Mouse (Mus musculus): ENCODE results near the gene Ipmk.

The Ipmk gene

GRCm38 (mm10) chr10:71347509-71347949, at the start of gene Ipmk:
Gene Ipmk, plus strand, starts transcription at chr10:71347763.
- in situ Hi-C loops (cut with MseI, MboI), result no loop called here

- in situ Hi-C loops (cut with MseI, MboI), result no loop called here
Measured at GRCm38 (mm10) chr10:71300161-71300560, 47.4 kb upstream of the Ipmk start.

- in situ Hi-C loops (cut with MseI, MboI), result no loop called here
Measured at GRCm38 (mm10) chr10:71302490-71302889, 45.1 kb upstream of the Ipmk start.

GRCm38 (mm10) chr10:71306190-71306589, 41.4 kb upstream of the Ipmk start:
- in situ Hi-C loops (cut with MseI, MboI), result no loop called here

GRCm38 (mm10) chr10:71306759-71307158, 40.8 kb upstream of the Ipmk start:
- in situ Hi-C loops (cut with MseI, MboI), result no loop called here

- in situ Hi-C loops (cut with MseI, MboI), result no loop called here
Measured at GRCm38 (mm10) chr10:71308199-71308598, 39.4 kb upstream of the Ipmk start.

- in situ Hi-C loops (cut with MseI, MboI), result no loop called here
Measured at GRCm38 (mm10) chr10:71310288-71310687, 37.3 kb upstream of the Ipmk start.

GRCm38 (mm10) chr10:71314596-71314995, 33.0 kb upstream of the Ipmk start:
- in situ Hi-C loops (cut with MseI, MboI), result no loop called here

GRCm38 (mm10) chr10:71316056-71316455, 31.5 kb upstream of the Ipmk start:
- in situ Hi-C loops (cut with MseI, MboI), result no loop called here

- in situ Hi-C loops (cut with MseI, MboI), result no loop called here
Measured at GRCm38 (mm10) chr10:71316497-71316896, 31.1 kb upstream of the Ipmk start.

GRCm38 (mm10) chr10:71323669-71324068, 23.9 kb upstream of the Ipmk start:
- in situ Hi-C loops (cut with MseI, MboI), result no loop called here

GRCm38 (mm10) chr10:71326123-71326522, 21.4 kb upstream of the Ipmk start:
- in situ Hi-C loops (cut with MseI, MboI), result loop anchor here (5.0 kb wide), 1 partner anchor 76 kb away; no protein-coding TSS in a partner anchor

GRCm38 (mm10) chr10:71326789-71327188, 20.8 kb upstream of the Ipmk start:
- in situ Hi-C loops (cut with MseI, MboI), result loop anchor here (5.0 kb wide), 1 partner anchor 76 kb away; no protein-coding TSS in a partner anchor

GRCm38 (mm10) chr10:71327386-71327785, 20.2 kb upstream of the Ipmk start:
- in situ Hi-C loops (cut with MseI, MboI), result loop anchor here (5.0 kb wide), 1 partner anchor 75 kb away; no protein-coding TSS in a partner anchor

GRCm38 (mm10) chr10:71328382-71328781, 19.2 kb upstream of the Ipmk start:
- in situ Hi-C loops (cut with MseI, MboI), result loop anchor here (5.0 kb wide), 1 partner anchor 74 kb away; no protein-coding TSS in a partner anchor

GRCm38 (mm10) chr10:71328870-71329269, 18.7 kb upstream of the Ipmk start:
- in situ Hi-C loops (cut with MseI, MboI), result loop anchor here (5.0 kb wide), 1 partner anchor 73 kb away; no protein-coding TSS in a partner anchor

GRCm38 (mm10) chr10:71329295-71329694, 18.3 kb upstream of the Ipmk start:
- in situ Hi-C loops (cut with MseI, MboI), result loop anchor here (5.0 kb wide), 1 partner anchor 73 kb away; no protein-coding TSS in a partner anchor

GRCm38 (mm10) chr10:71330070-71330469, 17.5 kb upstream of the Ipmk start:
- in situ Hi-C loops (cut with MseI, MboI), result no loop called here

- in situ Hi-C loops (cut with MseI, MboI), result no loop called here
Measured at GRCm38 (mm10) chr10:71331908-71332307, 15.7 kb upstream of the Ipmk start.

GRCm38 (mm10) chr10:71332376-71332775, 15.2 kb upstream of the Ipmk start:
- in situ Hi-C loops (cut with MseI, MboI), result no loop called here

- in situ Hi-C loops (cut with MseI, MboI), result no loop called here
Measured at GRCm38 (mm10) chr10:71332859-71333258, 14.7 kb upstream of the Ipmk start.

GRCm38 (mm10) chr10:71337733-71338132, 9.8 kb upstream of the Ipmk start:
- in situ Hi-C loops (cut with MseI, MboI), result no loop called here

GRCm38 (mm10) chr10:71338156-71338905, 9.2 kb upstream of the Ipmk start:
- in situ Hi-C loops (cut with MseI, MboI), result no loop called here
